Mouse (Mus musculus) brain, embryonic 14.5 days (tissue): ENCODE results near the gene Racgap1.

Experiments
- CTCF ChIP-seq: fragments of 200-500 bp; IDR thresholded peaks from 2 replicates; pipeline ENCODE4 v1.5.1; 2012; ENCODE audit warnings: inconsistent platforms, mild to moderate bottlenecking, moderate library complexity, borderline replicate concordance; ENCODE audit not compliant: insufficient read depth, insufficient read length; ENCODE audit errors: extremely low read depth
- POLR2A ChIP-seq: fragments of 200-500 bp; IDR thresholded peaks from 2 replicates; pipeline ENCODE4 v1.6.1; 2012; ENCODE audit warnings: mild to moderate bottlenecking, inconsistent platforms, borderline replicate concordance; ENCODE audit not compliant: poor library complexity, insufficient read depth, insufficient read length, severe bottlenecking; ENCODE audit errors: extremely low read depth

DNA sequence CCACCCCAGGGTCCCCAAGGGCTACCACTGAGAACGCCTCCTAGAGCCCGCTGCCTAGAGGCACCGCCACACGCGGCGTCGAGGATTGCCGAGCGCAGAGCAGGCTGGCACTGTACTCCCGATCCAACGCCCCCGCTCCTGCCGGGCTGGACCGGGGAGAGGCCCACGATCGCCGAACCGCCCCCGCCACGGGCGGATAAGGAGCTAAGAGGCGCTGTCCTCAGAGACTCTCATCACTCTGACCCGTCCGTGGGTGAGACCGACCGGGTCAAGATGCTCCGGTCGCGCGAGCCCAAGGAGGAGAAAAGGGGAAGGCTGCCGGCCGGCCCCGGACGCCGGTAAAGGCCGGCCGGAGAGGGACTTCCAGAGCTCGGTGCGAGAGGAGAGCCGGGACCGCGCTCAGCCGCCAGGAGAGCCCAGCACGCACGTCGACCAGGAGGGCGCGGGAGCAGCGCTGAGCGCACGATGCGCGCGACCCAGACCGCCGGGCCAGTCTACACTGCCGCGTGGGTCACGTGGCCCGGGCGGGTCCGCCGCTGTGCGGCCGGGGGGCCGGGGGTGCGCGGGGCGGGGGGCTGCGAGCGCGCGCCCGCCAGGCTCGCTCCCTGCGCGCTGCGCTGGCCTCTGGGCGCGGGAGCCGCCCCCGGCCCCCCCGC is 60.9 kb downstream of the Racgap1 start, which contains the start of gene Aqp5:
- no peak for TF ChIP-seq CTCF
- no peak for TF ChIP-seq POLR2A
